Mouse (Mus musculus) CD4-positive helper T cell, adult 2 months (primary cell): ENCODE data around the gene Nxpe4.
"Not testable (repeated sequence)": the region's sequence is repeated elsewhere in the genome, so short reads cannot be mapped to it uniquely, and the experiment has no call there.

Source experiments
- DNase-seq: peaks from one replicate; pipeline ENCODE4 v3.0.0-alpha.2; 2012; ENCODE audit warnings: low read depth, missing footprints, low spot score

Gene Nxpe4

DNA sequence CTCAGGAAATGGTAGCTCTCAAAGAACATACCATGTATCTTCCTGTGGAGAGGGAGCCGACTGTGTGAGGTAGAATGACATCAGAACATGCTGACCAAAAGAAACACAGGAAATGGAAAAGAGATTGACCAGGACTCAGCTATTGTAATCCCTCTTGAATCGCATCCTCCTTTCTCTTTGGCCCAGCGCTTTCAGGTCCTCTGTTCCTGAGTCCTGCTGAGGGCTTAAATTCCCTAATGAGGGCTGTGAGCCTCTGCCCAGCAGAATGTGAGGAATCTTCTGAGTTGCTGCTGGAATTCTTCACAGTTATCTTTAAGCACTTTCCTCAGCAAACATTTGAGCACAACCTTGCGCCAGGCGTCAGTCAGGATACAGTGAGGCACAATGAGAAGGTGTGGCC is 78.6 kb downstream of the Nxpe4 start:
- no peak for DNase-seq

DNA sequence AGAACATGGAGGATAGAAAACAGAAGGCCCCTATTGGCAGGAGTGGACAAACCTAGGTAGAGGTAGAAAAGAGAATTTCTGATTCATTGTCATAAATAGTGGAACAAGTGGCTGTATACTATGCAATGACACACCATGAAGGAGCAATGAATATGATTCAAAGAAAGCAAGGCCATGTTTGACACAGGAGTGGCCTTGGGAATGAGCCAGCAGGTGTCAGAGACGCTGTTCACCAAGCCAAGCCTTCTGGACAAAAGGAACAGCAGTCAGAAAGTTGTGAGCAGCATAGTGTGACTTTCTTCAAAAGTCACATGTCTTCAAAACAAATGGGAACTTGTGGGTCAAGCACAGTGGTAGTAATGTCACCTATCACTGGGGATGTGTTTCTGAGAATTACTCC is 80.0 kb downstream of the Nxpe4 start:
- DNase-seq, result no peak

DNA sequence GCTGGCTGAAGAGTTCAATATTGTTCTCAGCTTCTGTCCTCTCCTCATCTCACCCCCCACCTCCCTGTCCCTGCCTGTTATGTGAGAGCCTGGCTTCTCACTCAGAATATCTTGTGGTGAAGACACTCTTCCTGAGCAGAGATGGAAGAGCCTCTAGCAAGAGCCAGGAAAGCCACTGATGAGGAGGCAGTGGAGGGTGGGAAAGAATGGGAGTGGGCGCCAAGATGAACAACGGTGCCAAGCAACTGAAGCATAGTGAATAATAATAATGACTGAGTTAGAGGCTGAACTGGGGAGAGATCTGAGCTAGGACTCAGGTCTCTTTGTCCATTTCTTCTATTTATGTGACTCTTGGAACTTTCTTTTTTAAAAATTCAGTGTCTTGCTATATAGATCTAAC is 80.9 kb downstream of the Nxpe4 start:
- DNase-seq, result no peak

DNA sequence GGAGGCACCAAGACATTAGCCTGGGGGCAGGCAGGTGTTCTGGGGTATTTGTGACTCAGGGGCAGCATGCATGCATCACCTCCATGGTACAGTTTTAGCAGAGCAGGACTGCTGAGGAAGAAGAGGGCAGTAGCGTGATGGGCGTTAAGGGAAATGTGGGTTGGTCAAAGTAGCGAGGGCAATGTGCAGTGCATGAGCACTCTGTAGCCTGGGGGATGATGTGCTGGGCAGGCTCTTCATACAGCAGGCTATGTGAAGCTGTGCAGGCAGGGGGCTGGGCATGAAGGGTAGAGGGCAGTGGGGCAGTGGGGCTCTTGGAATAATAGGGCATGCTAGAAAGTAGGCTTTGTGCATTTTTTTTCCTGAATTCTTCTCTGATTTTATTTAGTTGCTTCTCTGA is 82.4 kb downstream of the Nxpe4 start:
- DNase-seq, result no peak

DNA sequence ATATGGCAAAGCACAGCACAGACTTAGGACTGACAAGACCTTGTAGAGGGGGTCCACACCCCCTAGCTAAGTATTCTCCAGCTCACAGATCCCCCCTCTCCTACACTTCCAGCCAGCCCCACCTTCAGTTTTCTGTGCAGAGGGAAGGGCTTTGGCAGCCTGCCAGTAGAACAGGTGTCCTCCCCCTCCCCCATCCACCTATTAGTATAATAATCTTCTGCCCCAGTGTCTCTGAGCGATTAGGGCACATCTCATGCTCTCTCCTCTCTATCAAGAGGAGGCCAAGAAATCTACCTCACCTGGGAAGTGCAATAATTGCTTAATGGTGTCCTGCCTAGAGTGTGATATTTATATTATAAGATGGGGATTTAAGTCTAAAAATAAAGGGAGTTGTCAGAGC is 83.7 kb downstream of the Nxpe4 start:
- no peak for DNase-seq

DNA sequence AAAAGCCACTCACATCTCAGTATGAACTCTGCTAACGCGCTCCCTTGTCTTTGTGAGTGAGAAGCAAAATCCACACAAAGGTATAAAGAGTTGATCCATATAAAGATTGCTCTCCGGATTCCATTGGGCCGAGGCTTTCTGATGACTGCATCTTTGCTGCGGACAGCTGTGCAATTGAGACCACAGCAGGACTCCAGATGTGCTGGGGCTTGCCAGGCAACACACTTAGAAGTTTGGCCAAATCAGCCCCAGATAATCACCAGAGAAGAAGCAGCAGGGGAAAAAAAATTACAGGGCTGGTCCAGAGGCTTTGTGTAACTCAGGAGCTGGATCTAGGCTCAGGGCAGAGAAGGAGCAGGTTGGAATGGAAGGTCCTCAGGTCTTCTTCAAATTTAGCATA is 85.5 kb downstream of the Nxpe4 start:
- no peak for DNase-seq

DNA sequence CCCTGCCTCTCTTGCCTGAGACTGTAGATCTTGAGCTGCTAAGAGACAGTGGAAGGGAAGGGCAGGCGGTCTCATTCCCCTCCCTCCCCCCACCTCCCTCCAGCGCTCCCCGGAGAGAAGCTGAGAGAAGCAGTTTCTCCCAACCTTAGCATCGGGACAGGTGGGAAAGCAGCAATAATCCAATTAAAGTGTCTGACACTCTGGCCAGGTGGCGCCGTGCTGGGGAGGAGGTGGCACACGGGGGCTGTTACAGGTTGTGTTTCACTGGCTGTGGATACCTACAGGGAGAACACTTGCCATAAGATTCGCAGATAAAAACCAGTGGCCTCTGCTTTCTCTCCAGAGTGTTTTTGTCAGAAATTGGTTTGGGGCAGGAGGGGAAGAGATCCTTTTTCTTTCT is 90.4 kb downstream of the Nxpe4 start:
- no peak for DNase-seq

DNA sequence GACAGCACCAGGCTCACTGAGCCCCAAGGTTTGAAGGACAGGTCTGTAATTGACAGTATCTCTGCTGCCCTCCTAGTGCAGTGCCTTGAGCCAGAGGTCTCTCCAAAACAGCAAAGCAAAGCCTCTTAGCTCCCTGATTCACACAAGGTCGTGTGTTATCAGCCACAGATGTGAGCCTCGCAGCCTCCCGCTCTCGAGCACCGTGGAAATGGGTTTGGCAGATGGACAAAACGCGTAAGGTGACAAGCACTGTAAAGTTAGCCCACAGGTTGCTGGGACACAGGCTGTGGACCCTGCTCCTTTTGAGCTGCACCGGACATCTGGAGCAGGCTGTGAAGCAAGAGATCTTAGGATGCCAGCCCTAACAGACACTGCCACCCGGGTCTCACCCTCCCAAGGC is 95.2 kb downstream of the Nxpe4 start:
- DNase-seq, result no peak

DNA sequence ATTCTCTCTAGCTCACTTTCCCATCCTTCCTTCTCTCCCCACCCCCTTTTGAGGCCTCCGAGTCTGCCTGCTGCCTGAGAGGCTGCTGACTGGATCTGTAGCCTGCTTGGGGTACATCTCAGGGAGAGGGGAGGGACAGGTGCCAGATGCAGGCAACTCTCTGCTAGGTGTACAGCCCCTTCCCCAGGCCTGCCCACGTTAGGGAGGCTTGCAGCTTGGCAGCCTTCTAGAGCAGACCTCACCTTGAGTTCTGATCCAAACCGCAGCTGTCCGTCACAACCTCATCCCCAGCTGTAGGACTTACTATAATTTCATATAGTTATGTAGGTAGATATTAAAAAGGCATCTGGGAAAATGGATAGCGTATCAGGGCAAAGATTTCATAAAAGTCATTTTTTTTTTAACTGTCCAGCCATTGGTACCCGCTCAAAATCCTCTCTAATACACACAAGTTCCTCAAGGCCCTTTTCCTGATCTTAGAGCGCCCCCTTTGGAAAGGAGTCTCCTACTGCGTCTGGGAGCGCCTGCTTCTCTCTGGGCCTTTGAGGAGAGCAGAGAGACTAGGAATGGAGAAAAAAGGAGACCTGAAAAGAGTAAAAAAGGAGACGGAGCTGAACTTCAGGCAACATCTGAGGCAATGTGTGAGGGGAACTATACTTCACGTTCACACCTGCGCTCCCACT is 96.1 kb downstream of the Nxpe4 start:
- no peak for DNase-seq

DNA sequence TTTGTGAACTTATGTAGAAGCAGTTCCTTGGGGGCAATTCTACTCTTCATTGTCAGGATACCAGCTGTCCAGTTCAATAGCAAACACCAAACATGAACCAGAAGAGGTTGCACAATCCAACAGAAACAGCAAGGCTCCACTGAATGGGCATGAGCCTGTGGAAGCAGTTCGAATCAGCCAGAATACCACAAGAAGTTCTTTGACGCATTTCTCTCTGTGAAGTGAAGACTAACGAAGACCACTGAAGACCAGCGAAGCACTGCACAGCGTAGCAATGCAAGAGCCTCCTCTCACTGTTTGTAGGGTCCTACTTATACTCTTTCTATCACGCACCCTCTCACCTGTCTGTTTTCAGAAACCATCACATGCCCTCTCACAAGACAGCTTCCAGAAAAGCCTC is 102.8 kb downstream of the Nxpe4 start:
- no peak for DNase-seq

DNA sequence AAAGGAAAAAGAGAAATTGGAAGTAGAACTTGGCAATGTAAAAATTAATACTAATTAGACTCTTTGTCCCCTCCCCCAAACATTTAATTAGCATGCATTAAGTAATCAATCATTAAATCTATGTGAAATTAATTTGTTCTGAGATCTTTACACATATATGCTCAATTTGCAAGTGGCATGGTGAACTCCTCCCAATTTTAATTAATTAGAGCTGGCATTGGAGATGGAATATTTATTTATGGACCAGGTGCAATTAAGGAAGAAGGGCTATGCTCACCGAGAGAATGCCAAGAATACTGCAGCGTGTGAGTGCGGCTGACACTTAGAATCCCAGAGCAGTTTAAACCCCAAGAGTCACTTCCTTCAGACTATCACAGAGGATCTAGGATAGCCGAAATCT is 103.7 kb downstream of the Nxpe4 start:
- no peak for DNase-seq

DNA sequence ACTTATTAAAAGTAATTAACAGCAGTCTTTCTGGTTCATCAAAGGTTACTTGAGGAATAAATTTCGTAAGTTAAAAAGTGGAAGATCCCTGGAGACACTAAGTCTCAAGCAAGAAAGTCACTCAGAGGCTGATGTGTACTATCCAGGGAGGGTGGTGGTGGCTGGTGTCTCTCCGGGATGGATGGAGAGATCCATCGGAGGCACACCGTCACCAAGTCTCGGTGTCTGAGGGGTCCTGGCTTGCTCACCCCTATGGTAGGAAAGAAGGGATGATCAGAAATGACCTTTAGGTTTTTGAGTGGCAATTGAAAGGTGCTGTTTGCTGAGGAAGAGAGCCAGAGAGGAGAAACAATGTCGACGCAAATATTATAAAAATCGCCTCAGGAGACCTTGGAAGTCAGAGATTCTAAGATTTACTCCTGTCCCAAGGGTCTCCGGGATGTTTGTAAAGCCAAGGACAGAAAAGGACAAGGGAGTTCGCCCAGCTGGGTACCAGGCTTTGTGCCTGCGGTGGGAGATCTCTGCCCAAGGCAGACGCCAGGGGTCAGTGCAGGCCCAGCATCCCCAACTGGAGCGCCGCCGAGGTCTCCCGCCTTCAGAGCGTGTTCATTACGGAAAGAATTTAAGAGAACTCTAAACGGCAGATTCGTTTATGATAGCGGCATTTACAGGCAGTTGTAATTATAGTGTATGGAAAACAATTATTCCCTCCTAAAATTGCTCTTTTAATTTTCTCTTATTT is 104.6 kb downstream of the Nxpe4 start:
- peak; percentile 29 for DNase-seq

DNA sequence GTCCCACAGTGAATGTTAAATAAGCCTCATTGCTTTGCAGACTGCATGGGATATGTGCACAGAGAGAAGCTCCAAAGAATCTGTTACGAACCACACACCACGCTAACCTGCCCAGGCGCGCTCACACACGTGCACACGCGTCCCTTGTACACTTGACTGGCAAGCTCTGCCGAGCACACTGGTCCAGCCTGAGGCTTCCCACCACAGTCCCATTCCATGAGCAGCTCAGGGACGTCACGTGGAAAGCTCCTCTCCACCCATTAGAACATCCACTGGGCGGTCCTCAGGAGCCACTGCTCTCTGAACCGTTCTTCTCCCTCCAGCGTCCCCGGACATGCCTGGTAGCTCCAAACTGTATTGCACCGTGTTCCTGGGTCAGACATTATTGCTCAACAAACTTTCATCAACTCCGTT is 105.2 kb downstream of the Nxpe4 start:
- DNase-seq, result peak; percentile 6

DNA sequence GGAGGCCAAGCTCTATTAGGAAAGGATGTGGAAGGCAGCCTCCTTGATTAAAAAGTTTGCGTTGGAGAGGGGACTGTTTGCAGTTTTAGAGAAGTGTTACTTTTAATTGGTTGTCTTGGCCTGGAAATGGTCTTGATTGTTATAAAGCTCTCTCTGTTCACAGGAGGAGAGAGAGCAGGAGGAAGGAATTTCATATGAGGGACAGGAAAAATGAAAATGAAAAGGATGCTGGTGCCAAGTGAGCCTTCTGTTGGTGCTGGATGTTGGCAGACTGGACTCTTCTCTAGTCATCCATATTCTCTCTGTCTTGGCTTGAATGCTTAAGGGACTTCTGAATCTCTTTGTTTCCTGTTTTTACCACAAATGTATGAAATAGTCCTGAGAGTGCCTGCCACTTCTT is 106.1 kb downstream of the Nxpe4 start:
- no peak for DNase-seq

DNA sequence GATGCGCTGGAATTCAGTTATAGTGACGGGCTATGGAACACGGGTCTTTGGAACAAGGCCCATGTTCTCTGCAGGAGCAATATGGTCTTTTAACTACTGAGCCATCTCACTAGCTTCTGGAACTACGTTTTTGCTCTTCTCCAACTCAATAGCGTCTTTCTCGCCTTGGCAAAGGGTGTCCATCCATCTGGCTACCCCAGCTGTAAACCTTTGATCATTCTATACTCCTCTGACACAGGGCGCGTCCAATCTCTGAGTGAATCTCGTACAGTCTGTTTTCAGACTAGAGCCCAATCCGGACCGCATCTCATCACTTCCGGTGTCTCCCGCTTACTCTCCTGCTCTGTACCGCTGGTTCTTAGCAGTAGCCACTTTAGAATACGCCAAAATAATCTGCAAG is 115.0 kb downstream of the Nxpe4 start:
- DNase-seq, result no peak

DNA sequence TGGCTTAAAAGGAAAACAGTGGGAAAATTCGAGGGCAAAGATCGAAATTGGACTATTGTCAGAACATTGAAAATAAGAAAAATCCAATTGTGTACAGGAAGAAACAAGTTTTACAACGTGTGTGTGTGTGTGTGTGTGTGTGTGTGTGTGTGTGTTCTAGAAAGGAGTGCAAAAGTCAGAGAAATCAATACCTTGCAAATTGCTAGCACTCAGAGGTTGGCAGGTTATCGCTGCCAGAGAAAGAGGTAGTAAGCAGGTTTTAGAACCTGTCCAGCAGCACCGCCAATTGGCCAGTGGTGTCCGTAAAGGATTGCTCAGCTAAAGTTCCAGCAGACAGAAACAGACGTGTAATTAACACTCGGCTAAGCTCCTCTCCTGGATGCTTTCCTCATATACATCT is 122.4 kb downstream of the Nxpe4 start:
- no peak for DNase-seq

DNA sequence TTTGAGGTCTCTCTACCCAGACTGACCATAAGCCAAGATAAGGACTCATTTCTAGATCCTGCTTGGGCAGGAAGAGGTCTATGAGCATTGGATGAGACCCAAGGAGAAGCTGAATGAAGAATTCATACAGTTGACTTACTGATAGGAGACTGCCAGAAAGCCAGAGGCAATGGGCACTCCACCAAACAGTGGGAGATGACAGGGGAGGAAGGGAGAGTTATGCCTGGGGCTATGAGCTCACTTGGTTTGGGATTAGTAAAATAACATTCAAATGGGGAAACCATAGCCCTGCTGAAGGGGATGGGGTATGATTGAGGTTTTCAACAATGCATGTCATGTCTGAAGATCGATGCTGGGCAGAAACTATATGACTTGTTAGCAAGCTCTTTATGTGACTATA is 128.5 kb downstream of the Nxpe4 start:
- no peak for DNase-seq

DNA sequence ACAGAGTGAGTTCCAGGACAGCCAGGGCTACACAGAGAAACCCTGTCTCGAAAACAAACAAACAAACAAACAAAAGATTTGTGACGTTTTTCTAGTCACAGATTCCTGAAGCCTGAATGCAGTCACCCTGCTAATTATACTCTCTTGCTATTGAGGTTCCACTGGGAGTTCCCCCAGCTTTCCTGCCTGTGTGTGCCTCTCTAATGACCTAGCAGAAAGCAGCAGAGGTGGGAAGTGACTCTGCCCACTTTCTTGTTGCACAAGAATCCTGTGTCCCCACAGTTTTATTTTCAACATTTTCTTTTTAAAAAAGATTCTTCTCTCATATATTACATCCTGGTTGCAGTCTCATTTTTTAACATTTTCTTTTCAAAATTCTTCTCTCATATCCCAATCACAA is 132.9 kb downstream of the Nxpe4 start:
- no peak for DNase-seq

DNA sequence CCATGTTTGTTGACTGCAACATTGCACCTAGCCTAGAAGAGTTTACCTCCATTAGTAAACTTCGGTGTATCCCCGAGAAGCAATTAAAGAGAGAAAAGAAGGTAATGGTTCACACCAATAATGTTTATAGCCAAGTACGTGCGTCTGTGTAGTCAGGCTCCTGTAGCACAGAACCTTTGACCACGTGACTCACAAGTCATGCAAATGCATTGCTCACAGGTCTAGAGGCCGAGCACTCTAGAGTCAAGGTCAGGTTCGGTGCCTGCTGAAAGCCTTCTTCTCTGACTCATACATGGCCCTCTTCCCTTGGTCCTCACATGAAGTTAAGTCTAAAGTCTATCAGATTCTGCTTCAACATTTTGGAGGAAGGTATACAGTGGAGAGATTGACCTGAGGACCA is 137.2 kb downstream of the Nxpe4 start:
- DNase-seq, result no peak

DNA sequence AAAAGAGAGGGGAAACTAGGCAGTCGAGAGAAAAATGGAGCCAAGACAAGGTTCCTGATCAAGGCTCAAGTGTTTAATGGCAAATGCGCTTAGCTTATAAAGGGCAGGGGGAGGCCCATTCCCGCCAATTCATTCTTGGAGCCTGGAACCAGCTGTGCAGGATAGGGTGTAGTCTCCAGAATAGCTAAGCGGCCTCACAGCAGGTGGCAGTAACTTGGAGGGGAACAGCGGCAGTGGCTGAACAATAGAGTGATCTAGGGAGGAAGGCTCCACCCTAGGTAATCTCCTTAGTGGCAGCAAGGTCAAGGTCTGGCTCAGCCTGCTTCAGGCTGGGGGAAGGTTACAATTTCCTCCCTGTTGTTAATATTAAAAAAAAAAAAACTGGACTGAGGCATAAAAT is 141.7 kb downstream of the Nxpe4 start:
- DNase-seq, result not testable (repeated sequence)

DNA sequence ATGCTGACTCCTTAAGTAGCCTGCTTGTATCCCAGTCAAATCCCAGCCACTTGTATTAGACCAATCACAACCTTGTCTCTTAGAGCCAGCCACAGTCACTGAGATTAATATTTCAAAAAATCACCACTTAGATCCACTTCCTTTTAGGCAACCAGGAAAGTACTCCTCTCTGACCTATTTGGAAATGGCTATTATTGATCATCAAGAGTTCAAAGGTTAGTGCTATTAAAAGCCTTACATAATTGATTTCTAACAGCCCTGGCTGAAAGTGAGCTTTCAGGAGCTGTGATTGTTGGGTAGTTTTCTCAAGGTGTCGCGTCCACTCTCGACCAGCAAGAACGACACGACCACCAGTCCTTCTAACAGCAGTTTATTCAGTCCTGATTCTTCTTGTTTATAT is 149.4 kb downstream of the Nxpe4 start:
- DNase-seq, result no peak

DNA sequence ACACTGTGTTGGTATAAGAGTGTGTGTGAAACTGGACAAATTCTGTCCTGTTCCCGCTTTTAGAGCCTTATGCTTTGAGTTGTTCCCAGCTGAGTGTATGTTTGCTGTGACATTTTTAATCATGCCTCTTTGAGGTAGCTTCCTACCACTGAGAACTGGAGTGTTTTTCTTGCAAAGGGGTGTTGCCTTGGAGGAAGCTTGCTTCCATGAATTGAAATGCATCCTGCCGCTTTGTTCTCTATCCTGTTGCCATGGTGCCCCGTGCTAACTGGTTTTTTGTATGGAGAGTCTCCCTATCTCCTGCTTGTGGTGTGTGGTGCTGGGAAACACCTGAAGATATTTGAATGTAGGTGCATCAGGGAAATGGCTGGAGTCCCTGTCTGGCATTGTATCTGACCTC is 152.4 kb downstream of the Nxpe4 start:
- DNase-seq, result no peak

DNA sequence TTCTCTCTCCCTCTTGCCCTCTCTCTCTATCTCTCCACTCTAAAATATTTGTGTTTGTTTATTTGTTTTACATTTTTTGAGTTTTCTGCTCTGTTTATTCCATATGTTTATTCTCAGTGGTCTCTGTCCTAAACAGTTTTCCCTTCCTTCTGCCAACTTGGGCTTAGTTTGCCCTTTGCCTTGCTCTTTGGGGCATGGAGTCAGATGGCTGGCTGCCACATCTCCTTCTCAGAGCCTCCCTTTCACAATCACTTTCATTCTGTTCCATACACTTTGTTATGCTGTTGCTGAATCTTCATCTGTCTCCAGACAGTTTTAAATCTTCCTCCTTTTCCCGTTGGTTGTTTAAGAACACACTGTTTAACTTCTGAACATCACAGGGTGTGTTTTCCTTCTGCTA is 154.0 kb downstream of the Nxpe4 start:
- no peak for DNase-seq

DNA sequence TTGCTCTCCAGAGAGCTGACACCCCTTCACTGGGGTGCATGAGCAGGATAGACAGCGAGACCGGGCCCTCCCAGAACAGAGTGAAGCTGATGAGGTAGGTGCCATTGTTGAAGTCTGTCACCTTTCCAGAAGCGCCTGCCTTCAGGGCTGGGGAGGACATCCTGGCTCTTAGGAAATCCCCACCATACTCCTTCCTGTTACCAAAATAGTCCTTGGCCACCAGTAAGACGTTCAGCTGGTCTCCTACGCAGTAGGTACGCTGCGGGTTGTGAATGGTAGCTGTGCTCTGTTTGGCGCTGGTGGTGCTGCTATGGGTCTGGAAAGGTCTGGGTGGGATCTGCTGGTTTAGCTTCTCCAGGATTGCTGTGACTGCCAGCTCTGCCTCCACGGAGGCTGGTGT is 164.5 kb downstream of the Nxpe4 start:
- no peak for DNase-seq
